Mouse (Mus musculus): ENCODE results near the gene Dusp7. TPM values are rescaled to one million over a fixed set of nuclear protein-coding genes. Genes with fewer than 3 reads are reported as not detected.
A peak's percentile ranks its signal among the peaks of the same experiment; 100 is the strongest.

Dusp7 gene
- total RNA-seq, 2 experiments from 2014 or later, result 24.9 to 28.3 TPM

- intact Hi-C loops (cut with DNase I), result loop anchor here (1.0 to 5.0 kb wide), 2 partner anchors 42 to 72 kb away; no protein-coding TSS in a partner anchor
- DNase-seq, result no peak
These were observed 19.4 kb upstream of the Dusp7 start for GRCm38 (mm10) chr9:106349075-106349474.

- intact Hi-C loops (cut with DNase I), result no loop called here
- DNase-seq, result no peak
These were observed 17.3 kb upstream of the Dusp7 start for GRCm38 (mm10) chr9:106351178-106351577.

GRCm38 (mm10) chr9:106353779-106354178 is 14.7 kb upstream of the Dusp7 start:
- intact Hi-C loops (cut with DNase I), result no loop called here

GRCm38 (mm10) chr9:106354810-106355209 is 13.6 kb upstream of the Dusp7 start:
- intact Hi-C loops (cut with DNase I), result no loop called here
- no peak for DNase-seq

More at GRCm38 (mm10) chr9:106353779-106354178, 14.7 kb upstream of the Dusp7 start:
- no peak for DNase-seq

GRCm38 (mm10) chr9:106355217-106355974 is 13.0 kb upstream of the Dusp7 start:
- DNase-seq, result no peak
- intact Hi-C loops (cut with DNase I), result no loop called here

GRCm38 (mm10) chr9:106355975-106356286 is 12.5 kb upstream of the Dusp7 start:
- intact Hi-C loops (cut with DNase I), result no loop called here
- DNase-seq, result no peak

GRCm38 (mm10) chr9:106356323-106356844 is 12.0 kb upstream of the Dusp7 start:
- DNase-seq, result no peak
- intact Hi-C loops (cut with DNase I), result no loop called here

GRCm38 (mm10) chr9:106357167-106357566 is 11.3 kb upstream of the Dusp7 start:
- no peak for DNase-seq

GRCm38 (mm10) chr9:106359297-106359696 is 9.1 kb upstream of the Dusp7 start:
- intact Hi-C loops (cut with DNase I), result no loop called here
- DNase-seq, result no peak

More at GRCm38 (mm10) chr9:106357167-106357566, 11.3 kb upstream of the Dusp7 start:
- intact Hi-C loops (cut with DNase I), result no loop called here

- intact Hi-C loops (cut with DNase I), result no loop called here
- no peak for DNase-seq
These were observed 7.3 kb upstream of the Dusp7 start for GRCm38 (mm10) chr9:106361140-106361539.

GRCm38 (mm10) chr9:106365333-106365732 is 3.1 kb upstream of the Dusp7 start:
- intact Hi-C loops (cut with DNase I), result loop anchor here (5.0 kb wide), 1 partner anchor 112 kb away; the partner anchor contains the start of genes Parp3 and Rrp9
- no peak for DNase-seq

- intact Hi-C loops (cut with DNase I), result loop anchor here (5.0 kb wide), 1 partner anchor 111 kb away; the partner anchor contains the start of genes Parp3 and Rrp9
These were observed 2.2 kb upstream of the Dusp7 start for GRCm38 (mm10) chr9:106366188-106366587.

GRCm38 (mm10) chr9:106367001-106367400 is 1.4 kb upstream of the Dusp7 start:
- intact Hi-C loops (cut with DNase I), result loop anchor here (5.0 kb wide), 1 partner anchor 110 kb away; the partner anchor contains the start of genes Parp3 and Rrp9
- no peak for DNase-seq

More at GRCm38 (mm10) chr9:106366188-106366587, 2.2 kb upstream of the Dusp7 start:
- no peak for DNase-seq

- DNase-seq, result peak; percentile 94 to 99
- intact Hi-C loops (cut with DNase I), result loop anchor here (5.0 kb wide), 1 partner anchor 110 kb away; the partner anchor contains the start of genes Parp3 and Rrp9
These were observed 780 bp upstream of the Dusp7 start for GRCm38 (mm10) chr9:106367592-106368111.

GRCm38 (mm10) chr9:106368831-106369501 is 534 bp downstream of the Dusp7 start:
- peak; percentile 41 to 55 for DNase-seq
- intact Hi-C loops (cut with DNase I), result loop anchor here (5.0 kb wide), 1 partner anchor 108 kb away; the partner anchor contains the start of genes Parp3 and Rrp9

- intact Hi-C loops (cut with DNase I), result loop anchor here (2.0 to 5.0 kb wide), 2 partner anchors 41 to 107 kb away; partner anchors contain the start of genes Parp3 and Rrp9
- peak in 1 of 2 experiments; percentile 37 for DNase-seq
These were observed 1.5 kb downstream of the Dusp7 start for GRCm38 (mm10) chr9:106369801-106370485.

GRCm38 (mm10) chr9:106370620-106371383 is 2.4 kb downstream of the Dusp7 start:
- intact Hi-C loops (cut with DNase I), result loop anchor here (2.0 kb wide), 1 partner anchor 40 kb away; no protein-coding TSS in a partner anchor
- no peak for DNase-seq

- intact Hi-C loops (cut with DNase I), result loop anchor here (2.0 kb wide), 1 partner anchor 39 kb away; no protein-coding TSS in a partner anchor
- DNase-seq, result no peak
These were observed 2.9 kb downstream of the Dusp7 start for GRCm38 (mm10) chr9:106371384-106371671.

- intact Hi-C loops (cut with DNase I), result loop anchor here (2.0 kb wide), 1 partner anchor 39 kb away; no protein-coding TSS in a partner anchor
- DNase-seq, result peak; percentile 79 to 82
These were observed 3.3 kb downstream of the Dusp7 start for GRCm38 (mm10) chr9:106371776-106372175.
